Comparison of ENCODE assay signal across 21 mouse cellular contexts in genomic region chr16:12807351-12807871, GRCm38 (mm10).
"Had no signal": no experiment of that assay in that cellular context is flagged by ENCODE, and none has a peak within 500 bp of the region (broad histone marks: within the 10 kb centered on the region; RNA-seq: fewer than 3 reads in every experiment).

No protein-coding gene starts in this region.

- H3K9me3 ChIP-seq: liver, embryonic 13.5 days; midbrain, embryonic 12.5 days; midbrain, embryonic 15.5 days; neural tube, embryonic 12.5 days; neural tube, embryonic 15.5 days had no signal

- H3K4me1 ChIP-seq: liver, embryonic 13.5 days; midbrain, embryonic 12.5 days; midbrain, embryonic 15.5 days; neural tube, embryonic 12.5 days; neural tube, embryonic 15.5 days had no signal

- H3K36me3 ChIP-seq: liver, embryonic 13.5 days; midbrain, embryonic 12.5 days; midbrain, embryonic 15.5 days; neural tube, embryonic 12.5 days; neural tube, embryonic 15.5 days had no signal

- H3K4me3 ChIP-seq: layer of hippocampus, adult 2 months; liver, embryonic 13.5 days; midbrain, embryonic 12.5 days; midbrain, embryonic 15.5 days; neural tube, embryonic 12.5 days; neural tube, embryonic 15.5 days had no signal

- H3K9ac ChIP-seq: liver, embryonic 13.5 days; midbrain, embryonic 12.5 days; midbrain, embryonic 15.5 days; neural tube, embryonic 12.5 days; neural tube, embryonic 15.5 days had no signal

- DNase-seq: kidney, adult 2 months; kidney, postnatal 25 days; layer of hippocampus, adult 9-11 months; layer of hippocampus, postnatal 36 days; left cerebral cortex, postnatal 4 days; liver, embryonic 13.5 days; lung, adult 2 months; right cerebral cortex, adult 18-20 months; right cerebral cortex, postnatal 14 days; right cerebral cortex, postnatal 4 days; thymus, adult 2 months; thymus, postnatal 14 days had no signal

- ATAC-seq: intestine, postnatal 0 days; midbrain, embryonic 15.5 days had no signal

- H3K4me2 ChIP-seq: liver, embryonic 13.5 days; midbrain, embryonic 12.5 days; midbrain, embryonic 15.5 days; neural tube, embryonic 12.5 days; neural tube, embryonic 15.5 days had no signal

- H3K27ac ChIP-seq: kidney, postnatal 0 days; layer of hippocampus, adult 2 months; liver, embryonic 13.5 days; macrophage; midbrain, embryonic 12.5 days; midbrain, embryonic 15.5 days; neural tube, embryonic 12.5 days; neural tube, embryonic 15.5 days; stomach, postnatal 0 days had no signal

- H3K27me3 ChIP-seq: liver, embryonic 13.5 days; midbrain, embryonic 12.5 days; midbrain, embryonic 15.5 days; neural tube, embryonic 12.5 days; neural tube, embryonic 15.5 days had no signal
